Mouse (Mus musculus) forebrain, postnatal 0 days (tissue): ENCODE data around the gene Zc2hc1c. TPM values are rescaled to one million over a fixed set of nuclear protein-coding genes. Genes with fewer than 3 reads are reported as not detected.

Source experiments
- ATAC-seq: fragments of 200-750 bp; cut with Nextera tagmentation; 2 replicates; pipeline ENCODE4 v1.8.0; 2017; ENCODE audit warnings: mild to moderate bottlenecking, moderate library complexity
- DNase-seq: peaks from one replicate; pipeline ENCODE4 v3.0.0-alpha.2; 2015
- H3K27ac ChIP-seq: fragments of 300-500 bp; sonication (generic); 2 replicates; pipeline ENCODE4 v1.5.1; 2014; ENCODE audit warnings: low read depth, mild to moderate bottlenecking, antibody characterized with exemption, low read length, moderate library complexity, mixed read lengths
- H3K27me3 ChIP-seq: fragments of 300-500 bp; sonication (generic); 2 replicates; pipeline ENCODE4 v1.6.1; 2014; ENCODE audit warnings: mild to moderate bottlenecking, low read length, mixed read lengths; ENCODE audit not compliant: insufficient read depth
- H3K36me3 ChIP-seq: fragments of 300-500 bp; sonication (generic); 2 replicates; pipeline ENCODE4 v1.6.1; 2014; ENCODE audit warnings: mild to moderate bottlenecking, moderate library complexity; ENCODE audit not compliant: insufficient read depth
- H3K4me1 ChIP-seq: fragments of 300-500 bp; sonication (generic); 2 replicates; pipeline ENCODE4 v1.6.1; 2014; ENCODE audit warnings: antibody characterized with exemption; ENCODE audit not compliant: insufficient read depth
- H3K4me2 ChIP-seq: fragments of 300-500 bp; sonication (generic); 2 replicates; pipeline ENCODE4 v1.6.1; 2014; ENCODE audit warnings: low read depth, mild to moderate bottlenecking, moderate library complexity
- H3K4me3 ChIP-seq: fragments of 300-500 bp; sonication (generic); 2 replicates; pipeline ENCODE4 v1.5.1; 2014; ENCODE audit warnings: low read depth, low read length, mixed read lengths
- H3K9ac ChIP-seq: fragments of 300-500 bp; sonication (generic); 2 replicates; pipeline ENCODE4 v1.6.1; 2014; ENCODE audit warnings: mild to moderate bottlenecking
- H3K9me3 ChIP-seq: fragments of 300-500 bp; sonication (generic); 2 replicates; pipeline ENCODE4 v1.6.1; 2016; ENCODE audit warnings: low read length
- CTCF ChIP-seq: sonication (generic); IDR thresholded peaks from 2 replicates; pipeline ENCODE4 v1.5.1; 2016; ENCODE audit warnings: antibody characterized with exemption, control low read depth, low read depth
- WGBS: fragments of 180-500 bp; shearing (Covaris S2); extraction: QIAGEN DNeasy Blood & Tissue Kit; methylation state at CpG from one replicate; pipeline ENCODE4 v1.1.7; 2014; 5-methylcytosine and 5-hydroxymethylcytosine counted together
- polyA plus RNA-seq: library from polyadenylated mRNA; unstranded; fragments of >200 nt; fragmentation: Nextera tagmentation; extraction: Ambion mirVana; gene quantifications from 2 replicates; pipeline ENCODE4 v1.2.1, GENCODE M21; 2015
- total RNA-seq: library from RNA; depleted of rRNA; stranded (reverse); fragments of >200 nt; gene quantifications from 2 replicates; pipeline ENCODE4 v1.2.3, GENCODE M21; 2014

Gene Zc2hc1c
- total and polyA plus RNA-seq, 2 experiments from 2014 or later = 1.1 to 1.3 TPM

DNA sequence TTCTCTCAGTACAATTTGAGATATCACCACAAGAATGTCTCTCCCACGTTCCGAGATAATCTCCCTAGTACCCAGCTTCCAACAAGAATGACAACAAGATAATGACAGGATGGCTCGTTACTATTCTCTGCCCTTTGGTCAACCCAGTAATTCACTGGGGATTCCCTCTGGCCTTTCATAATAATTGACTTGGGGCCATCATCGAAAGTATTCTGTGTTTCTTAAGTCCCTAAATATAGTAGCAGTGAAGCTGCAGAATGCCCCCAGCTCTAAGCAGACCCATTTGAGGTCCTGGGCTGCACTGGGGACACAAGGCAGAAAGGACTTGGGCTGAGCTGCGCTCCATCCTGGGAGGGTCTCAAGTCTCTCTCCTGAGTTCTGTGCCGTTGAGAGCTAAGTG lies 3.9 kb downstream of the Zc2hc1c start:
- Histone ChIP-seq H3K9me3 (no peaks in the 10 kb centered on the region), H3K9ac (no peak overlapping the region), H3K4me3 (no peak overlapping the region), H3K27me3 (no peaks in the 10 kb centered on the region), H3K4me2 (no peak overlapping the region), H3K36me3 (no peaks in the 10 kb centered on the region), H3K4me1 (0 out of 2 replicates have a peak, but pooled peaks cover 5% of the 10 kb centered on the region), H3K27ac (no peak overlapping the region)
- no peak for ATAC-seq
- no peak for DNase-seq
- TF ChIP-seq CTCF = no peak
- WGBS = 79% methylated on average over 6 of the region's 6 CpGs

DNA sequence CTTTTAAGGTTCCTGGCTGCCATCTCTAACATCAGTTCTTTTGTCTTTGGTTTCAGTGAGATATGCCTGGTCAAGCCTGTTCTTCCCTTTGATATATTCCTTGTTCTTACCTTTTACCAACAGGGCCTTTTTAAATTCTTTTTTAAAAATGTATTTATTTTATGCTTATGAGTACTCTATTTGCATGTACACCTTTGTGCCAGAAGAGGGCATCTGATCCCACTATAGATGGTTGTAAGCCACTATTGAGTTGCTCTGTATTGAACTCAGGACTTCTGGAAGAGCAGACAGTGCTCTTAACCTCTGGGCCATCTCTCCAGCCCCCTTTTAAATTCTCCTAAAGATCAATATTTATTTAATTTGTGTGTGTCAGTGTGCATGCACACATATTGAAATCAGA lies 4.5 kb downstream of the Zc2hc1c start:
- Histone ChIP-seq H3K9me3 (no peaks in the 10 kb centered on the region), H3K27ac (no peak overlapping the region), H3K4me2 (no peak overlapping the region), H3K36me3 (no peaks in the 10 kb centered on the region), H3K4me3 (no peak overlapping the region), H3K4me1 (0 out of 2 replicates have a peak, but pooled peaks cover 5% of the 10 kb centered on the region), H3K9ac (no peak overlapping the region), H3K27me3 (no peaks in the 10 kb centered on the region)
- no peak for TF ChIP-seq CTCF
- ATAC-seq (no peak), DNase-seq (no peak)

DNA sequence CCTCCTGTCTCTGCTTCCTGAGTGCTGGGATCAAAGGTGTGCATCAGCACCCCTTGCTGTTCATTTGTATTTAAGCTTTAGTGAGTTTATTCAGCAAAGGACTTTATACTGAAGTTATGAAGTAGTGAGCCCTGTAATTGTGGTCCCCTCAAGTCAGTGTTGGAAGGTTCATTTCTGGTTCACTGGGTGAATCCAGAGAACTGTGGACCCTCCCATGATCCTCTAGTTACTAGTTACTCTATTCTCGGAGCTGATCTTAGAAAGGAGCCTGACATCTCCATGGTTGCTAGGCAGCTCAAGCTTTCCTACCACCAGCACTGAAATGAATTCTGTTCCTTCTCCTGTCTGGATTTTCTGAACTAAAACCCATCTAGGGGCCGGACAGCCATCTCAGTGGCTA lies 7.1 kb downstream of the Zc2hc1c start:
- ATAC-seq = no peak
- Histone ChIP-seq H3K27ac (no peak overlapping the region), H3K4me3 (no peak overlapping the region), H3K9ac (no peak overlapping the region), H3K9me3 (no peaks in the 10 kb centered on the region), H3K4me2 (no peak overlapping the region), H3K36me3 (peaks cover 8% of the 10 kb centered on the region), H3K27me3 (no peaks in the 10 kb centered on the region), H3K4me1 (no peaks in the 10 kb centered on the region)
- no peak for TF ChIP-seq CTCF
- no peak for DNase-seq
- 91% methylated on average over 2 of the region's 2 CpGs for WGBS

DNA sequence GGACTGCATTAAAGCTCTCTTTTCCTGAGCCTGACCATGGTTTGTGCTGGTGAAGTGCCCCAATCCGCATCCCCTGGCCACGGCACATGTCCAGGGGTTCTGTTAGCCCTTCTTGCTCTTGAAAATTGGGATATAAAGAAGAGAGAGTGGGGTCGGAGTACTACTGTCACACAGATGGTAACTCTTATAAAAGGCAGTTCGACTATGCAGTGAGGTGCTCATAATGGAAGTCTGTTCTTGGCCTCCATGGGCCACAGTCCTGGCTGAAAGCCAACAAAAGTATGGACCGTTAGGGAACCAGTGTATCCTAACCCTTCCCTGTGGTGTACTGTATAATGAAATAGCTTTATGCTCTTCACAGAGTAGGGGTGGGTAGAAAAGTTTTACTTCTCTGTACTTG lies 8.5 kb downstream of the Zc2hc1c start:
- ATAC-seq (no peak), DNase-seq (no peak)
- TF ChIP-seq CTCF = no peak
- Histone ChIP-seq H3K4me3 (no peak overlapping the region), H3K4me1 (no peaks in the 10 kb centered on the region), H3K4me2 (no peak overlapping the region), H3K27me3 (no peaks in the 10 kb centered on the region), H3K9me3 (no peaks in the 10 kb centered on the region), H3K27ac (no peak overlapping the region), H3K36me3 (peaks cover 22% of the 10 kb centered on the region), H3K9ac (no peak overlapping the region)
- 76% methylated on average over 5 of the region's 5 CpGs for WGBS

DNA sequence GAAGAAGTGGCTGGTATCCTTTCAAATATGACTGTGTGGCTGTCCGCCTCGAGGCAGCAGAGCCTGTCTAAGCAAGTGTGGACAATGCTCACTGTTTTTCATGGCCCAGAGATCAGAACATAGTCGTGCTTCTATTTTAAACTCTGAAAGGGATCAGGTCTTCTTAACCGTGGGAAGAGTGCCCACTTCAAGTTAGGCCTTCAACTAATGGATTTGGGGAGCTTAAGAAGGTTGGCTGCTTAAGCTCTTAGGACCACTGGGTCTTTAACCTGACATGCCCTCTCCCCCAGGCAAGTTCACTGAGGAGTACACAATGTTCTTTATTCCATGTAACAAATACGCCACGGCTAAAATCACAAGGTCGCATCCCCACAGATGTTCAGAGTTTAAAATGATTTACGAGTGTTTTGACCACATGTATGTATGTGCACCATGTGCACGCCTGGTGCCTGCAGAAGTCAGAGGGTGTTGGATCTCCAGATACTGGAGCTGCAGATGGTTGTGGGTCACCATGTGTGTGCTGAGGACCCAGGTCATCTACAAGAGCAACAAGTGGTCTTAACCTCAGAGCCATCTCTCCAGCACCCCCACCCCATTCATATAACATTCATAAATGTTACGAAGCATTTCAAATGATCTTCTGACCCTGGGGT lies 9.1 kb downstream of the Zc2hc1c start:
- no peaks in the 10 kb centered on the region for H3K4me1 ChIP-seq
- H3K4me2 ChIP-seq = no peak overlapping the region
- 78% methylated on average over 10 of the region's 10 CpGs for WGBS
- no peak overlapping the region for H3K9ac ChIP-seq
- no peaks in the 10 kb centered on the region for H3K9me3 ChIP-seq
- H3K27ac ChIP-seq = no peak overlapping the region
- no peak overlapping the region for H3K4me3 ChIP-seq
- TF ChIP-seq CTCF = no peak
- DNase-seq (no peak), ATAC-seq (no peak)
- H3K36me3 ChIP-seq = peaks cover 26% of the 10 kb centered on the region
- H3K27me3 ChIP-seq = no peaks in the 10 kb centered on the region

DNA sequence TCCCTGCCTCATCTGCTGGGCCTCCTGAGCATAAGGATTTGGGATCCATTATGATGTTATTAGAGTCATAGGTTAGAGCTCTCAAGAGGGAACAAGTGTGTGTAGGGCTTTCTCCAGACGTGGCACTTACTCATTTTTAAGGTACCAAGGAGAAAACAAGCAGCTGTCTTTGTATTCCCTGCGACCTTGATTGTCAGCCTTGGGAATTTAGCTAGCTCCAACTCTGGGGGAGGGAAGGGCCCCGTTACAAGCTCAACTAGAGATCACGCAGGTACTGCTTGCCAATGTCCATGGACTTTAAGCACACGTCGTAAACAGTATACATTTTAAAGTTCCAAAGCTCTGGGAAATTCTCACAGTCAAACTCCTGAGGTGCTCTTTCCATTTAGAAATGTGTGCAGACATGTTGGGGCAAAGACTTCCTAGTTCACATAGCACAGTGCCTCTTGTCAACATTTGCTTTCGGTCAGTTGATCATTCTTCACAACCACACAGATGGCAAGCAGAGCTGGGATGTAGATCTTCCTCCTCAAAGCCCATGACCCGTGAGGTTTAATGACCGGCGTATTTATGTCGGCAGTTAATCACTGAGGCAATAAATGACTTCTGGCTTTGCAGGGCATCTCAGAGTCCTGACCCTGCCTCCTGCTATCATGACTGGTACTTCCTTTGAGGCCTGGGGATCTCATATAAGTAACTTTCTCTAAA lies 9.9 kb downstream of the Zc2hc1c start:
- DNase-seq (no peak), ATAC-seq (no peak)
- Histone ChIP-seq H3K9ac (no peak overlapping the region), H3K27me3 (no peaks in the 10 kb centered on the region), H3K4me1 (no peaks in the 10 kb centered on the region), H3K4me3 (no peak overlapping the region), H3K9me3 (no peaks in the 10 kb centered on the region), H3K4me2 (no peak overlapping the region), H3K36me3 (peaks cover 31% of the 10 kb centered on the region), H3K27ac (no peak overlapping the region)
- no peak for TF ChIP-seq CTCF
- 88% methylated on average over 11 of the region's 11 CpGs for WGBS

DNA sequence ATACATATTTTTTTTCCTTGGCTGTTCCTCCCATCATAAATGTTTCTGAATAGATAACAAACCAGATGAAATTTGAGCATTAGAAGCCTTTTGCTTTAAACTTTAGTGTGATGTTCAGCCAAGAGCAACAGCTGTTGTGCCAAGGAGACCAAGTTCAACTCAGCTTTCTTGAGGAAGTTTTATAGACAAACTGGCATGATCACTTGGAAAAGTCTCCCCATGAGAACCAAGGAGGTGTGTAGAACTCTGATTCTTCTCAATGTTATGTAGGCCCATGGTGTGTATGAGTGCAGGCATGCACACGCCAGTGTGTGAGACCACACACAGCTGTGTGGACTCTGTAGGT lies 10.4 kb downstream of the Zc2hc1c start:
- 91% methylated on average over 1 of the region's 1 CpGs for WGBS

More for the DNA sequence above, 10.4 kb downstream of the Zc2hc1c start:
- Histone ChIP-seq H3K27ac (no peak overlapping the region), H3K4me3 (no peak overlapping the region), H3K36me3 (peaks cover 36% of the 10 kb centered on the region), H3K4me2 (no peak overlapping the region), H3K9me3 (no peaks in the 10 kb centered on the region), H3K9ac (no peak overlapping the region), H3K4me1 (no peaks in the 10 kb centered on the region), H3K27me3 (no peaks in the 10 kb centered on the region)
- DNase-seq (no peak), ATAC-seq (no peak)
- TF ChIP-seq CTCF = no peak
